Mouse (Mus musculus): Measurements from ENCODE around the gene Plin2.
A peak's percentile ranks its signal among the peaks of the same experiment; 100 is the strongest.
"Not testable (repeated sequence)": the region's sequence is repeated elsewhere in the genome, so short reads cannot be mapped to it uniquely, and the experiment has no call there.

Gene Plin2

GRCm38 (mm10) chr4:86625463-86625862 is 44.4 kb downstream of the Plin2 start:
- no peak for DNase-seq

- not testable (repeated sequence) for DNase-seq
Observed at GRCm38 (mm10) chr4:86622532-86622931, 47.3 kb downstream of the Plin2 start.

- DNase-seq: no peak
Observed at GRCm38 (mm10) chr4:86622116-86622515, 47.7 kb downstream of the Plin2 start.

GRCm38 (mm10) chr4:86620506-86620905 is 49.4 kb downstream of the Plin2 start:
- no peak for DNase-seq

- no peak for DNase-seq
Observed at GRCm38 (mm10) chr4:86612289-86612620, 57.6 kb downstream of the Plin2 start.

GRCm38 (mm10) chr4:86611524-86612288 is 58.2 kb downstream of the Plin2 start, which contains the start of gene Haus6:
Haus6 (minus strand) TSS chr4:86612055.
- DNase-seq: peak; percentile 90

Measured in right cerebral cortex, postnatal 14 days (tissue).